Mouse (Mus musculus) embryo, embryonic 11.5 days (tissue): ENCODE measurements around the gene Itgal.

Experiments
- DNase-seq: peaks from one replicate; pipeline ENCODE4 v3.0.0-alpha.2; 2012; ENCODE audit warnings: low read depth, low spot score

Gene Itgal

GRCm38 (mm10) chr7:127278311-127278710 lies 17.7 kb upstream of the Itgal start:
- peak; percentile 19 for DNase-seq

- no peak for DNase-seq
Measured at GRCm38 (mm10) chr7:127280092-127280491, 16.0 kb upstream of the Itgal start.

DNA sequence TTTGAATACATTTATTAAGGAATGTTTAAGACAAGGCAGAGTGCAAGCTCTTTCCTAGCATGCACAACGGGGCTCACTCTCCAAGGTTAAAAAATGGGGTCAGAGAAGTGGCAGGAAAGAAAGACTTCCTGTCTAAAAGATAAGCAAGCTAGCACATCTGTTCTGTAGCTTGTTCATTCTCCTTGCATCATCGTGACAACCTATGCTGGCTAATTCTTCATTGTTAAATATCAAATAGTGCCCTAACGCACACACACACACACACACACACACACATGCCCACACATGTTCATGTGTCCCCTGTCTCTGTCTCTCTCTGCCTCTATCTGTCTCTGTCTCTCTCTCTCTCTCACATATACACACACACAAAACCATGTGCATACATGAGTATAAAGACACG lies 14.9 kb upstream of the Itgal start:
- DNase-seq = no peak

DNA sequence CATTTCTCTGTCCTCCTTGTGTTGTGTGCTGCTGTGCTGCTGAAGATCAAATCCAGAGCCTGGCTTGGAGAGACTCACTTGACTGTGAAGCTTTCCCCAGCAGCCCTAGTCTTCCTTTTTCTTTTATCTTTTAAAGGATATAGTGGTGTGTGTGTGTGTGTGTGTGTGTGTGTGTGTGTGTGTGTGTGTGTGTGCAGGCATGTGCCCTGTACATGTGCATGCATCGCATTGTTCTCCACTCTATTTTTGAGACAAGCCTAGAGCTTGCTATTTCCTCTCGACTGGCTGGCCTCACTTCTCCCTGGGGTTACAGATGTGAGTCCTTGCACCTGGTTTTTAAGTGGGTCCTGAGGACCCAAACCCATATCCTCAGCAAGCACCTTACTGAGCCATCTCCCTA lies 13.9 kb upstream of the Itgal start:
- DNase-seq = no peak

GRCm38 (mm10) chr7:127285154-127285553 lies 10.9 kb upstream of the Itgal start:
- no peak for DNase-seq

GRCm38 (mm10) chr7:127287940-127288339 lies 8.1 kb upstream of the Itgal start:
- DNase-seq = no peak

DNA sequence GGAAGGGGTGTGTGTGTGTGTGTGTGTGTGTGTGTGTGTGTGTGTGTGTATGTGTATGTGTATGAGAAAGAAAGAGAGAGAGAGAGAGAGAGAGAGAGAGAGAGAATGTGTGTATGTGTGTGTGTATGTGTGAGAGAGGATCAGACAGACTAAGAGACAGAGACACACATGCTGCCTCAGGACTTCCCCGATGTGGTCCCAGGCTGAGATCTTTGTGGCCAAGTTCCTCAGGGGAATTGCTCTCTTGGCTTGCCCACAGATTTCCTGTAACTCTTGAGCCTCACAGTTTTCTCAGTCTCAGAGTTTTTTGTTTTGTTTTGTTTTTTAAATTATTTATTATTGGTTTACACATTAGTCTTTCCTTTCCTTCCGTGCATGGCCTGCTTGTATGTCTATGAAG lies 6.8 kb upstream of the Itgal start:
- DNase-seq = no peak

GRCm38 (mm10) chr7:127290142-127290541 lies 5.9 kb upstream of the Itgal start:
- DNase-seq = no peak

DNA sequence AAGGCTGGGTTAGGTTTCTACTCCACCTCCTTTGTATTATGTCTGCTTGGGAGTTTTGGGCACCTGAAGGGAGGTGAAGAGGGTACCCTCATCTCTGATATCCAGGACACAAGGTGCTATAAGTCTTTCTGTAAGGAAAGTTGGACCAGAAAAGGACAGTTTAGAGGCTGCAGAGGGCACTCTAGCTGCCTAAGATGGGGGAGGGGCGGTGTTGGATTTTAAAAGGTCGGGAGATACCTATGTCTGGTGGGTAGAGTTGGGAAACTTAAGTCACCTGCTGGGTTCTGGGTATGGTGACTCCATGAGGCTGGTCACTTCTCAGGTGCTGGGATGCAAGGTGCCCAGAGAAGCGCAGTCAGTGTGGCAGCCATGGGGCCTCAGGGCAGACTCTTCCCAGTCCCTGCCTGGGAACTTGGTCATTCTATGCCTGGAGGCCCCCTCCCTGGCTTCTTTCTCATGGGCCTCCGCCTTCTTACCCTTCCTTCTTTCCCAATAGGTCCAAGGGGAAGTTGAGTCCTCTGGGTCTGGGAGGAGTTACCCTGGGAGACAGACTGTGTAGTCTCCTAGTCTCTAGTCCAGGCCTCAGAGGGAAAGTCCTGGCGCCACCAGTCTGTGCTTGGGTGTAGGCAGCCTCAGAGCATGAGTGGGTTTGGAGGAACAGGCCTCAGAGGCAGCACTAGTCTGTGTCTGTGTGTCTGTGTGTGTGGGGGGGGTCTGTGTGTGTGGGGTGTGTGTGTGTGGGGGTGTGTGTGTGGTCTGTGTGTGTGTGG lies 911 bp downstream of the Itgal start:
- no peak for DNase-seq

GRCm38 (mm10) chr7:127297586-127298193 lies 1.6 kb downstream of the Itgal start:
- no peak for DNase-seq

DNA sequence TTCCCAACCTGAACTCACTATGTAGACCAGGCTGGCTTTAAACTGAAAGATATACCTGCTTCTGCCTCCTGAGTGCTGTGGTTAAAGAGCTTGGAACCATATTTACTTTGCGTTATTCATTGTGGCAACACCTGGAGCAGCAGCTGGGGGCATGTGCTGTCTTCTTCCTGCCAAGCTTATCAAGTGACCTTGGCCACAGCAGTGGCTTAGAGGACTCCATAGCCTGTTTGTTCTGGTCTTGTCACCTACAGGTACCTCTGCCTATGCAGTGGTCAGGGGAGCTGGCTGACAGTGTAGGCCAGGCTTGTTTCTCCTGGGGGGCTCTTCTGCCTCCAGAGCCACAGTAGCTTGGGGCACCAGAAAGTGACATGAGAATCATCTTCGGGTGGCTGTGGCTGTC lies 12.4 kb downstream of the Itgal start:
- DNase-seq = no peak

- DNase-seq = peak; percentile 56
Measured at GRCm38 (mm10) chr7:127308887-127309286, 12.8 kb downstream of the Itgal start.

GRCm38 (mm10) chr7:127309951-127310350 lies 13.9 kb downstream of the Itgal start:
- no peak for DNase-seq

- no peak for DNase-seq
Measured at GRCm38 (mm10) chr7:127313912-127314311, 17.9 kb downstream of the Itgal start.

DNA sequence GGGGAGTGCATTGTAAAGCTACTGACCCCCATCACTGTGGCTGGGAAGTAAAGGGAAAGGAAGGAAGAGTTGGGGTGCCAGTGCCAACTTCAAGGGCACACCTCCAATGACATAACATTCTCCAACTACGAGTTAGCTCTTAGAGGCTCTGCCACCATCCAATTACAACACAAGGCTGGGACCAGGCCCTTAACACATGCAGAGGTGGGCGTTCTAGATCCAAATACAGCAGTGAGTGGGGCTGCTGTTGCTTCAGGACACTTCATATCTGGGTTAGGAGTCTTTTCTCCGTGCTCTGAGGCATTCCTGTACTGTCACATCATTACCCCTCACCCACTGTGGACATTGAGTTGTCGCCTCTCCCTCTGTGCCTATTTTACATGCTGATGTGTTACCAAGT lies 25.0 kb downstream of the Itgal start:
- DNase-seq = no peak

- no peak for DNase-seq
Measured at GRCm38 (mm10) chr7:127322085-127322484, 26.0 kb downstream of the Itgal start.

DNA sequence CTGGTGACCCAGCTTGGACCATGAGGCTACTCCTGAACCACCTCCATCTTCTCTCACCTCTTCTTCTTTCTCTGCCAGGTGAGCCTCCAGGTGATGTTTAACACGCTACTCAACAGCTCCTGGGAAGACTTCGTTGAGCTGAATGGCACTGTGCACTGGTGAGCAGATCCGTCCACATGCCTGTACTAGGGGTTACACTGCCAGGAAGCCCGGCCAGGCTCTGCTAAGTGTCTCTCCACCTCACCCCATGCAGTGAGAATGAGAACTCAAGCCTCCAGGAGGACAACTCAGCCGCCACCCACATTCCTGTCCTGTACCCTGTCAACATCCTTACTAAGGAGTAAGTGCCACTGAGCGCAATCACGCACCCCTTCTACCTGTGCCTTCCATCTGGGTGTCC lies 28.9 kb downstream of the Itgal start:
- DNase-seq = no peak

DNA sequence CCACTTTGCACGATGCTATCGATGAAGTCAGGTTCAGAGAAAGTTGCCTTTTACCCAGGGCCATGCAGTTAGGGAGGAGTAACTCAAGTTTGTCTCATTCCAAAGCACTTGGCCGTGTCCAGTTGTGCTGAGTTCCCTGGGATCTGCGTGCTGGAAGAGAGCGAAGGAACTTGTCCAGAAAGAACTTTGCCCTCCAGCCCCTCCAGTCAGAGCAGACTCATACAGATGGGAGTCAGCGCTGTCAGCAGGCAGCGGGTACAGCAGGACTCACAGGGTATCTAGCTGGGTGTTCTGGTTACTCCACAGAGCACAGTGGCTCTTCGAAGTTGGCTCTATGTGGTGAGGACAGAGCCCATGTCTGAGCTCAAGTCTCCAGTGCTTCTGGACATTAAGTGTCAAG lies 29.5 kb downstream of the Itgal start:
- no peak for DNase-seq

GRCm38 (mm10) chr7:127326685-127327084 lies 30.6 kb downstream of the Itgal start:
- no peak for DNase-seq

DNA sequence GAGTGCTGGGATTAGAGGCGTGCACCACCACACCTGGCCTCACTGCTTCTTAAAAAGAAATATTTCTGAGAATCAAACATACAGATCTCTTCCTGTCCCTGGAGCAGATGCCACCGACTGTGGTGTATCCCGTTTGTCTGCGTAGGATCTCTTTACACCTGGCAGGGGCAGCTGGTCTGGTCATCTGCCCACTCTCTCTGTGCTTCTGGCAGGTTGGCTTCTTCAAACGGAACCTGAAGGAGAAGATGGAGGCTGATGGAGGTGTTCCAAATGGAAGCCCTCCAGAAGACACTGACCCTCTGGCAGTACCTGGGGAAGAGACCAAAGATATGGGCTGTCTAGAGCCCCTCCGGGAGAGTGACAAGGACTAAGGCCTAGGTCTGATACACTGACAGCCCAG lies 37.2 kb downstream of the Itgal start:
- no peak for DNase-seq

GRCm38 (mm10) chr7:127335604-127336003 lies 39.5 kb downstream of the Itgal start:
- DNase-seq = no peak

GRCm38 (mm10) chr7:127337636-127338035 lies 41.6 kb downstream of the Itgal start:
- no peak for DNase-seq

DNA sequence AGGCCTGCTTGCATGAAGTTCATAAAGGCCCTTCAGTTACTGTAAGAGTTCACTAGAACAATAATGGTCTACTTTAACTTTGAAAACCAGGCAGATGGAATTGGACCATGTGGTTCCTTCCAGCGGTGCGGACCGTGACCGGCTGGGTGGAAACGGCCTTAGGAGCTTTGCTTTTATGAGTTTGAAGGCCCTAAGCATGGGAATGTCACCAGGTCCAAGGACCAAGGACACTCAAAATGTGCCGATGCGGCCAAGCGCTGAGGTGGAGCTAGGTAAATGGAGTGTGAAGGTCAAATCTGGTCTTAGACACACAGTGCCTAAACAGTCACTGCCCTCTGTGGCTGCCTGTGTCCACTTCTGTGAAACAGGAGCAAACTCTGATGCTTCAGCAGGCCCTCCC lies 45.3 kb downstream of the Itgal start:
- DNase-seq = no peak
